Mouse (Mus musculus) heart, embryonic 14.5 days (tissue): ENCODE measurements around the gene Cntfr. TPM values are rescaled to one million over a fixed set of nuclear protein-coding genes. Genes with fewer than 3 reads are reported as not detected.

Experiments
- ATAC-seq: fragments of 200-750 bp; cut with Nextera tagmentation; 2 replicates; pipeline ENCODE4 v1.8.0; 2017; ENCODE audit warnings: low read depth, moderate TSS enrichment; ENCODE audit not compliant: insufficient number of reproducible peaks, insufficient read depth, low FRiP score
- H3K27ac ChIP-seq, 2 experiments: fragments of 200-500 bp in 1 of 2; fragments of 300-500 bp in 1 of 2; sonication (generic) in 1 of 2; replicated peaks in 1 of 2; 2 replicates each; pipeline ENCODE4 v1.5.1; 2012 to 2014; ENCODE audit warnings: low read depth in 2 of 2, low read length in 2 of 2, control low read depth in 1 of 2, mild to moderate bottlenecking in 1 of 2, mixed read lengths in 1 of 2; ENCODE audit not compliant: control insufficient read depth in 1 of 2, insufficient read depth in 1 of 2
- H3K27me3 ChIP-seq: fragments of 300-500 bp; sonication (generic); 2 replicates; pipeline ENCODE4 v1.6.1; 2014; ENCODE audit warnings: mild to moderate bottlenecking, low read length, control low read depth; ENCODE audit not compliant: control insufficient read depth, insufficient read depth
- H3K36me3 ChIP-seq: fragments of 300-500 bp; sonication (generic); 2 replicates; pipeline ENCODE4 v1.6.1; 2014; ENCODE audit warnings: mild to moderate bottlenecking, control low read depth, low read length, mixed read lengths; ENCODE audit not compliant: control insufficient read depth, insufficient read depth
- H3K4me1 ChIP-seq, 2 experiments: fragments of 200-500 bp in 1 of 2; fragments of 300-500 bp in 1 of 2; sonication (generic) in 1 of 2; 2 replicates each; pipeline ENCODE4 v1.6.1; 2012 to 2014; ENCODE audit warnings: low read length in 2 of 2, control low read depth in 1 of 2, mixed read lengths in 1 of 2; ENCODE audit not compliant: control insufficient read depth in 2 of 2, insufficient read depth in 2 of 2
- H3K4me2 ChIP-seq: fragments of 300-500 bp; sonication (generic); 2 replicates; pipeline ENCODE4 v1.6.1; 2014; ENCODE audit warnings: mild to moderate bottlenecking, low read length
- H3K4me3 ChIP-seq, 2 experiments: fragments of 200-500 bp in 1 of 2; fragments of 300-500 bp in 1 of 2; sonication (generic) in 1 of 2; 2 replicates each; pipeline ENCODE4 v1.5.1; 2012 to 2014; ENCODE audit warnings: low read length in 2 of 2, mild to moderate bottlenecking in 2 of 2, control low read depth in 1 of 2, low read depth in 1 of 2, moderate library complexity in 1 of 2; ENCODE audit not compliant: control insufficient read depth in 1 of 2, insufficient read depth in 1 of 2
- H3K9ac ChIP-seq: fragments of 300-500 bp; sonication (generic); 2 replicates; pipeline ENCODE4 v1.6.1; 2014; ENCODE audit warnings: mild to moderate bottlenecking, low read length
- H3K9me3 ChIP-seq: fragments of 300-500 bp; sonication (generic); 2 replicates; pipeline ENCODE4 v1.6.1; 2016; ENCODE audit warnings: low read length, control low read depth; ENCODE audit not compliant: control insufficient read depth
- WGBS: fragments of 180-500 bp; shearing (Covaris S2); extraction: QIAGEN DNeasy Blood & Tissue Kit; methylation state at CpG from one replicate; pipeline ENCODE4 v1.1.7; 2014; 5-methylcytosine and 5-hydroxymethylcytosine counted together
- polyA plus RNA-seq: library from polyadenylated mRNA; unstranded; fragments of >200 nt; fragmentation: Nextera tagmentation; extraction: Ambion mirVana; gene quantifications from 2 replicates; pipeline ENCODE4 v1.2.1, GENCODE M21; 2014

The Cntfr gene
- polyA plus RNA-seq, 1 experiment from 2014 or later = 2.8 TPM

- no peak overlapping the region for H3K27ac ChIP-seq
- peaks cover 13% of the 10 kb centered on the region for H3K27me3 ChIP-seq
- ATAC-seq = no peak
- no peak overlapping the region for H3K4me2 ChIP-seq
- no peak overlapping the region for H3K4me3 ChIP-seq
- WGBS = 44% methylated on average over 8 of the region's 8 CpGs
- H3K9ac ChIP-seq = no peak overlapping the region
- peaks cover 4 to 10% of the 10 kb centered on the region in 2 experiments for H3K4me1 ChIP-seq
- H3K36me3 ChIP-seq = peaks cover 14% of the 10 kb centered on the region
- H3K9me3 ChIP-seq = no peaks in the 10 kb centered on the region; the same call in 1 of the 2 replicates
Measured at GRCm38 (mm10) chr4:41737602-41738255, 40.8 kb upstream of the Cntfr start.

- no peaks in the 10 kb centered on the region for H3K36me3 ChIP-seq
- H3K4me1 ChIP-seq = peaks cover 0 to 8% of the 10 kb centered on the region in 2 experiments; a peak in 1 of 4 replicates
- H3K9ac ChIP-seq = peak within 1 kb of the TSS; percentile 46
- H3K27me3 ChIP-seq = peaks cover 72% of the 10 kb centered on the region
- H3K4me2 ChIP-seq = peak within 1 kb of the TSS; percentile 78
- ATAC-seq = no peak
- H3K4me3 ChIP-seq = peak within 1 kb of the TSS; percentile 30 to 41
- WGBS = 3% methylated on average over 46 of the region's 50 CpGs
- H3K27ac ChIP-seq = no peak within 1 kb of the TSS
- H3K9me3 ChIP-seq = no peaks in the 10 kb centered on the region; the same call in 1 of the 2 replicates
Measured at GRCm38 (mm10) chr4:41731052-41731765, 34.3 kb upstream of the Cntfr start, which contains the start of gene Arid3c. Arid3c (minus strand) TSS chr4:41731142.

GRCm38 (mm10) chr4:41726826-41727621, 30.1 kb upstream of the Cntfr start:
- H3K9ac ChIP-seq = no peak overlapping the region
- no peaks in the 10 kb centered on the region for H3K36me3 ChIP-seq
- no peak overlapping the region for H3K4me2 ChIP-seq
- 18% methylated on average over 20 of the region's 20 CpGs for WGBS
- H3K27me3 ChIP-seq = peaks cover 82% of the 10 kb centered on the region
- H3K4me1 ChIP-seq = peaks cover 0 to 13% of the 10 kb centered on the region in 2 experiments; a peak in 2 of 4 replicates
- H3K27ac ChIP-seq = no peak overlapping the region
- no peaks in the 10 kb centered on the region for H3K9me3 ChIP-seq
- H3K4me3 ChIP-seq = no peak overlapping the region
- no peak for ATAC-seq

- Histone ChIP-seq H3K27ac (no peak within 1 kb of the TSS), H3K36me3 (peaks cover 28% of the 10 kb centered on the region), H3K4me1 (peaks cover 0 to 8% of the 10 kb centered on the region in 2 experiments; a peak in 2 of 4 replicates), H3K4me2 (peak within 1 kb of the TSS; percentile 68), H3K4me3 (peak within 1 kb of the TSS; percentile 65 to 94), H3K27me3 (peaks cover 45% of the 10 kb centered on the region), H3K9me3 (no peaks in the 10 kb centered on the region), H3K9ac (peak within 1 kb of the TSS; percentile 82)
- ATAC-seq = peak; percentile 86
- under 1% methylated on average over 27 of the region's 27 CpGs for WGBS
Measured at GRCm38 (mm10) chr4:41722918-41723351, 26.0 kb upstream of the Cntfr start, which contains the start of gene Dctn3. Dctn3 (minus strand) TSS chr4:41723170.

- no peaks in the 10 kb centered on the region for H3K9me3 ChIP-seq
- ATAC-seq = no peak
- peaks cover 50% of the 10 kb centered on the region for H3K36me3 ChIP-seq
- H3K4me1 ChIP-seq = peaks cover 13 to 15% of the 10 kb centered on the region in 2 experiments
- H3K27me3 ChIP-seq = no peaks in the 10 kb centered on the region
- H3K27ac ChIP-seq = no peak overlapping the region
- WGBS = 51% methylated on average over 6 of the region's 6 CpGs
- H3K9ac ChIP-seq = no peak overlapping the region
- no peak overlapping the region for H3K4me2 ChIP-seq
- H3K4me3 ChIP-seq = no peak overlapping the region
Measured at GRCm38 (mm10) chr4:41716834-41717233, 19.9 kb upstream of the Cntfr start.

- Histone ChIP-seq H3K4me3 (no peak overlapping the region), H3K27ac (no peak overlapping the region), H3K9ac (no peak overlapping the region), H3K36me3 (peaks cover 60% of the 10 kb centered on the region), H3K27me3 (no peaks in the 10 kb centered on the region), H3K4me2 (no peak overlapping the region), H3K9me3 (no peaks in the 10 kb centered on the region), H3K4me1 (peaks cover 17% of the 10 kb centered on the region in 2 experiments)
- ATAC-seq = no peak
- WGBS = 85% methylated on average over 5 of the region's 5 CpGs
Measured at GRCm38 (mm10) chr4:41715596-41715995, 18.7 kb upstream of the Cntfr start.

GRCm38 (mm10) chr4:41715082-41715481, 18.2 kb upstream of the Cntfr start:
- 72% methylated on average over 8 of the region's 8 CpGs for WGBS
- Histone ChIP-seq H3K27me3 (no peaks in the 10 kb centered on the region), H3K9ac (no peak overlapping the region), H3K4me3 (no peak overlapping the region), H3K36me3 (peaks cover 55% of the 10 kb centered on the region), H3K27ac (no peak overlapping the region), H3K9me3 (no peaks in the 10 kb centered on the region), H3K4me1 (peaks cover 17% of the 10 kb centered on the region in 2 experiments), H3K4me2 (no peak overlapping the region)
- no peak for ATAC-seq
